Mouse (Mus musculus): ENCODE data around the gene P2rx6. TPM values are rescaled to one million over a fixed set of nuclear protein-coding genes. Genes with fewer than 3 reads are reported as not detected.
"Not testable (repeated sequence)": the region's sequence is repeated elsewhere in the genome, so short reads cannot be mapped to it uniquely, and the experiment has no call there.

P2rx6 gene
- polyA plus RNA-seq, 1 experiment from 2014 or later, result 0.75 TPM

DNA sequence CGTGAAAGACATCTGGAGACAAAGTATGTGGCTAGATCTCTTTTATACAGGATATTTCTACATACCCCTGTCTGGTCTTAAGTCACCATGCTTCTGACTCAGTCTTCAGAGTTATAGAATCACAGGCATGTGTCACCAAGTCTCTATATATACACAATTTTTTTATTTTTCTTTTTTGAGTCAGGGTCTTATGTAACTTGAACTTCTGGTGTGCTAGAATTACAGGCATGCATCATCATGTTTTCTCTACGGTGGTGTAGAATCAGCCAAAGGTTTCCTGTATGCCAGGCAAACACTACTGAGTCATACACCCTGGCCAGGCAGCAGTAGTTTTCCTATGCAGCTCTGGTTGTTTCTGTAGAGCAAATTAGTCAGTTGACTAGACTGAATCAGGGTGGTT, 19.1 kb upstream of the P2rx6 start:
- no peak overlapping the region for H3K4me3 ChIP-seq
- H3K9me3 ChIP-seq, result no peaks in the 10 kb centered on the region
- no peak overlapping the region for H3K4me2 ChIP-seq (replicated peaks)
- no peaks in the 10 kb centered on the region for H3K36me3 ChIP-seq
- ATAC-seq (ENCODE audit: low FRiP score, low read depth), result no peak
- no peak overlapping the region for H3K27ac ChIP-seq
- no peak overlapping the region for H3K9ac ChIP-seq
- no peaks in the 10 kb centered on the region for H3K27me3 ChIP-seq (replicated peaks)
- no peaks in the 10 kb centered on the region for H3K4me1 ChIP-seq
- WGBS, result 84% methylated on average over 2 of the region's 2 CpGs

DNA sequence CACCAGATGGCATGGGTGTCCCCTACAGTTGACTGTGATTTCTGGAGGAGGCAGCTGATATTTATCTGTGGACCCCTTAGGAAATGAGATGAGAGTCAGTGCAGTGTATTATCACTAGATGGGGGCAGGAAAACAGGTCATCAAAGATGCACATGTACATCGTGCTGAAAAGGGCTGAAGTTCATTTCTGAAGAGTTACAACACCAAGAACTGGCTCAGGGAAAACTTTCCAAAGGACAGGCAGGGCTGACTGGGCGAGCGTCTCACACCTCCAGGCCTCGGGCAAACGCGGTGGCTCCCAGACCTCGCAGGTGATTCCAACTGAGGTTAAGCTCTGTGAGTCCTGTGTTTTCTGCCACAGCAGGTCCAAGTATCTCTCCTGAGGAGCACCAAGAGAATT, 8.8 kb upstream of the P2rx6 start:
- H3K9ac ChIP-seq, result no peak overlapping the region
- H3K4me3 ChIP-seq, result no peak overlapping the region
- H3K27ac ChIP-seq, result no peak overlapping the region
- H3K9me3 ChIP-seq, result no peaks in the 10 kb centered on the region
- 83% methylated on average over 7 of the region's 7 CpGs for WGBS
- no peaks in the 10 kb centered on the region for H3K27me3 ChIP-seq (replicated peaks)
- ATAC-seq (ENCODE audit: low FRiP score, low read depth), result no peak
- H3K4me1 ChIP-seq, result peaks cover 16% of the 10 kb centered on the region
- no peaks in the 10 kb centered on the region for H3K36me3 ChIP-seq
- no peak overlapping the region for H3K4me2 ChIP-seq (replicated peaks)

DNA sequence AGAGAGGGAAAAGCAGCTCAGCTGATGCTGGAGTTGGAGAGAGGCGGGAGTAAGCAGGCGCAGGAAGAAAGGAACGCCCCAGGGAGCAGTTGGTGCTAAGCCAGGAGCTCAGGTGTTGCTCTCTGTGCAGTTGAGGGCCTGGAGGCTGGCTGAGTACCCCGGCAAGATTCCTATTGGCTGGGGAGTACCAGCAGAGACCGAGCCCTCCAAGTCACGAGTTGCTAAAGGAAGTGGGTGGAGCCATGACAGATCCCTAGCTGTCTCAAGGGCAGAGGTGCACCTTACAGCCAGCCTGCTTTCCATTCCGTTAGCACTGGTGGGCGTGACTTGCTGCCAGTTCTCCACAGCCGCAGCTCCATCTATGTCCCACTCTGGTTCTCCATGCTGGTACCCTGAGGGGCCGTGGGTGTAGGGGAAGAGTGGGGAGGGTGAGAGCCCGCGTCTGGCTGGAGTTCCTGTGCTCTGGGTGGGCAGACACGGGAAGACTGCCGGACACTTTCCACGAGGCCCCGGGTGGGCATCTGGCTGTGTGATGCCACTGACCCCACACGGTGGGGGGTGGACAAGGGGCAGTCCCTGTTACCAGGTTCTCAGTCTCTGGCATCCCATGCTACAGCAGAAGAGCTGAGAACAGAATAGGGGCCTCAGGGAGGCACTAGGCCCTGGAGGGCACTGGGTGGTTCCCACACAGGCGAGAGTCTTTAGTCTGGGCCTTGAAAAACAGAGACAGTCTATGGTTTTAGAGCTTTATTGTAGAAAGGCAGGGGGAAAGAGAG, 7.6 kb upstream of the P2rx6 start:
- Histone ChIP-seq H3K36me3 (no peaks in the 10 kb centered on the region), H3K9ac (peak overlapping the region; percentile 10; the same call in 1 of the 2 replicates), H3K9me3 (no peaks in the 10 kb centered on the region), H3K27ac (no peak overlapping the region; the same call in 1 of the 2 replicates), H3K4me2 (replicated peaks) (peak overlapping the region; percentile 52), H3K4me3 (no peak overlapping the region), H3K4me1 (peaks cover 28% of the 10 kb centered on the region), H3K27me3 (replicated peaks) (peaks cover 4% of the 10 kb centered on the region; the same call in 1 of the 2 replicates)
- 5% methylated on average over 18 of the region's 18 CpGs for WGBS
- peak; percentile 73 for ATAC-seq (ENCODE audit: low FRiP score, low read depth)

DNA sequence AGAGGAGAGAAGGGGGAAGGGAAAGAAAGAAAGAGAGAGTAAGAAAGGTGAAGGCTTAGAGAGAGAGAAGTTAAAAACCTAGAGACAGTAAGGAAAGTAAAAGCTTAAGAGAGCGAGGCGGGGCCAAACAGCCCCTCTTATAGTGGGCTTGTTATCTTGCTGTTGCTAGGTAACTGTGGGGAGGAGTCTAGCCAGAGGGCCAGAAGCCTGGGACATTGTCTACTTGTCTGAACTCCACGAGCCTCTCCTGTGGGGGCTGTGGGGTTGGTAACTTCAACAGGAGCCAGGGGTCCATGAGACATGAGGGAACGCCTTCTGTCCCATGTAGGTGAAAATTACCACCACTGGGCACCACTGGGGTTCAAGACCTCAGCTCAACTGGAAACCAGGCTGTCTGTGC, 7.0 kb upstream of the P2rx6 start:
- Histone ChIP-seq H3K4me2 (replicated peaks) (peak overlapping the region; percentile 52), H3K4me1 (peaks cover 29% of the 10 kb centered on the region)
- 8% methylated on average over 4 of the region's 4 CpGs for WGBS
- not testable (repeated sequence) for H3K9me3 ChIP-seq; H3K27ac ChIP-seq; H3K36me3 ChIP-seq; H3K27me3 ChIP-seq (replicated peaks); H3K9ac ChIP-seq; H3K4me3 ChIP-seq
- peak; percentile 37; the same call in 1 of the 2 replicates for ATAC-seq (ENCODE audit: low FRiP score, low read depth)

DNA sequence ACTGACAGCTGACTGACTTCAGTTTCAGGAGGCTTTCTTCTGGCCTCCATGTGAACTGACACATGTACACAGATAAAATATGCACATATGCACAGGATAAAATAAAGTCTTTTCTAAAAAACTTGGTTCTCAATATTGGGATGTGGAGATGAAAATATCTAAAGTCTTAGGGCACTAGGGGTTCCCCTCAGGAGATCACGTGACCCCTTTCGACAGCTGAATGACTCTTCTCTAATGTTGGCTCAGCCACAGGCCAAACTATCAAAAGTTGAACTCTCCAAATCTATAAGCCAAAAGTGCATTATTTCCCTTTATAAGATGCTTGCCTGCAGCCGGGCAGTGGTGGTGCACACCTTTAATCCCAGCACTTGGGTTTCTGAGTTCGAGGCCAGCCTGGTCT, 5.5 kb upstream of the P2rx6 start:
- Histone ChIP-seq H3K4me1 (peaks cover 37% of the 10 kb centered on the region), H3K9ac (no peak overlapping the region), H3K4me2 (replicated peaks) (no peak overlapping the region), H3K9me3 (no peaks in the 10 kb centered on the region), H3K36me3 (no peaks in the 10 kb centered on the region), H3K27ac (no peak overlapping the region), H3K27me3 (replicated peaks) (peaks cover 13% of the 10 kb centered on the region), H3K4me3 (no peak overlapping the region)
- ATAC-seq (ENCODE audit: low FRiP score, low read depth), result no peak
- WGBS, result 84% methylated on average over 4 of the region's 4 CpGs

DNA sequence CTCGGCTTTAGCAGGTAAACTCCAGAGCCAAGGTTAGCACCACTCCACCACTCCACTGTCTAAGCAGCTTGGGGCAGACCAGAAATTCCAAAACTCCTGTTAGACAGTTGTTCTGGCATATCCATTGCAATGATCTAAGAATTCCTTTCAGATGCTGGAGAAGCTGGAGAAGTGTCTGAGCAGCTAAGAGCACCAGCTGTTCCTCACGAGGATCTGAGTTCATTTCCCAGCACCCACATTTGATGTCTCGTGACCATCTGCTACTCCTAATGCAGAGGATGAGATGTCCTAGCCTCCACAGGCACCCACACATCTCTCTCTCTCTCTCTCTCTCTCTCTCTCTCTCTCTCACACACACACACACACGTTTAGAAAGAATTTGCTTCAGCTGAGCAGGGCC, 4.8 kb upstream of the P2rx6 start:
- H3K9me3 ChIP-seq, result no peaks in the 10 kb centered on the region
- no peak overlapping the region for H3K4me3 ChIP-seq
- 63% methylated on average over 4 of the region's 4 CpGs for WGBS
- no peaks in the 10 kb centered on the region for H3K36me3 ChIP-seq
- no peak for ATAC-seq (ENCODE audit: low FRiP score, low read depth)
- no peak overlapping the region for H3K4me2 ChIP-seq (replicated peaks)
- peaks cover 44% of the 10 kb centered on the region for H3K4me1 ChIP-seq
- H3K27me3 ChIP-seq (replicated peaks), result peaks cover 15% of the 10 kb centered on the region
- H3K27ac ChIP-seq, result no peak overlapping the region
- no peak overlapping the region for H3K9ac ChIP-seq

DNA sequence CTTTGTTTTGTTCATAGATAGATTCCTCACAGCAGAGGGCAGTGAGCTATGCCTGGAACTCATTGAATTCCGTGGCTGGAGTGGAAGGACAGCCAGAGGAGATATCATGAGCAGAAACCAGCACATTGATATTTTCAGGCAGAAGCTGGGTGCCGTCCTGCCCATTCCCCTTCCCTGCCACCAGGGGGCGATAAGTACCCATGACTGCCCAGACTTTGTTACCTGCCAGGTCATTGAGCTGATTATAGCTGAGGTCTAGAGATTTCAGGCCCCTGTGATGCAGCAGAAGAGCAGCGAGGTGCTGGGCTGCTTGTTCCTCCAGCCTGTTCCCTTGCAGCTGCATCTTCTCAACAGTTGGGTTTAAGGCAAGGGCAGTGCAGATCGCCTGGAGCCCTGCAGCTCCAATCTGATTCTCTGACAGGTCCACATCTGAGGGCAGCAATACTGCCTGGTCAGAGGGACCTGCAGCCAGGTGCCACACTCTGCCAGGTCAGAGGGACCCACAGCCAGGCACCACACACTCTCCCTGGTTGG, 3.7 kb upstream of the P2rx6 start:
- WGBS, result 2% methylated on average over 5 of the region's 5 CpGs
- Histone ChIP-seq H3K36me3 (no peaks in the 10 kb centered on the region), H3K27me3 (replicated peaks) (peaks cover 25% of the 10 kb centered on the region), H3K27ac (no peak overlapping the region), H3K9ac (no peak overlapping the region), H3K9me3 (no peaks in the 10 kb centered on the region), H3K4me1 (peaks cover 47% of the 10 kb centered on the region), H3K4me2 (replicated peaks) (peak overlapping the region; percentile 35), H3K4me3 (no peak overlapping the region)
- no peak for ATAC-seq (ENCODE audit: low FRiP score, low read depth)

DNA sequence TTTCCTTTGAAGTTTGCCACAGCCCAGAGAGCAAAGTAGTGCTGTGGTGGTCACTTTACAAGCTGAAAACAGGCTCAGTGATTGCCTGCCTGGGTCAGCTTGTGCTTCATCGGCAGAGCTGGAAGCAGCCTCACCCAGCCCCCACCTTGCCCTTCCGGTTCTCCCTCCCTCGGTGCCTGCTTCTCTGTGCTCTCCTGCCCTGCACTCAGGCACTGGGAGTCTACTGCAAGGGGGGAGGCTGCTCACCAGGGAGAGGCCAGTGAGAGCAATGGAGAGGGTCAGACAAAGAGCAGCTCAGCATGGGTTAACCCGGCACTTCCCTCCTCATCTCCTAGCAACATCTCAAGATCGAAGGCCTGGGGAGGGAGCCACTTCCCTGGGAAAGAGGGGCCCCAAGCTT, 2.9 kb upstream of the P2rx6 start:
- peaks cover 25% of the 10 kb centered on the region for H3K27me3 ChIP-seq (replicated peaks)
- H3K4me1 ChIP-seq, result peaks cover 45% of the 10 kb centered on the region
- under 1% methylated on average over 5 of the region's 5 CpGs for WGBS
- no peaks in the 10 kb centered on the region for H3K36me3 ChIP-seq
- no peaks in the 10 kb centered on the region for H3K9me3 ChIP-seq
- no peak overlapping the region for H3K4me3 ChIP-seq
- H3K9ac ChIP-seq, result 0 out of 2 replicates have a peak overlapping the region, but pooled peaks have one; percentile 5
- H3K27ac ChIP-seq, result no peak overlapping the region
- peak; percentile 45; the same call in 1 of the 2 replicates for ATAC-seq (ENCODE audit: low FRiP score, low read depth)
- peak overlapping the region; percentile 35 for H3K4me2 ChIP-seq (replicated peaks)

DNA sequence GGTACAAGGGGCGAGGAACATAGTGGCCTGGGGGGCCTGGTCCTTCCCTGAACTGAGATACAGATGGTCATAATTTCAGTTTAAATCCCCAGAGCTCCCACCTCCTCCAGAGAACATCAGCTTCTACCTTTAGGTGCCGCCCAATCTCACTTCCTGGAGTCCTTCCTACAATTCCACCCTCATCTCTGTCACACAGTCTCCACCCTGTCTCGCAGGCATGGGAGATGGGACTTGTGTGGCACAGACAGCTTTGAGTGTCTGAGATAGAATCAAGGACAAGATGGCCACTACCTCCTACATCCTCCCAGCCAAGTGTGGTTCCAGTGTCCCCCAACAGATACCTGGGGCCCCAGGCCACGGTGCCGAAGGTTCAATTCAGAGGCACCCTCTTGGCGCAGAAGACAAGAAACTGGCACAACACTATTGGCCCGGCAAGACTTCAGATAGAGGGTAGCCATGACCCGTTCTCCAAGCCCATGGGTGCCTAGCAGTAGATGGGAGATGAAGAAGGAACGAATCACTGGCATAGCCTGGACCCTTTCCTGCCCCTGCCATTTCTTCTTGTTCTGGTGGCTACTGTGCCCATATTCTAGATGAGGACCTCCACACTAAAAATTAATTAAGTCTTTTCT, 2.2 kb upstream of the P2rx6 start:
- Histone ChIP-seq H3K27ac (no peak overlapping the region), H3K4me2 (replicated peaks) (peak overlapping the region; percentile 35), H3K4me3 (no peak overlapping the region), H3K27me3 (replicated peaks) (peaks cover 25% of the 10 kb centered on the region), H3K9ac (no peak overlapping the region), H3K36me3 (no peaks in the 10 kb centered on the region), H3K9me3 (no peaks in the 10 kb centered on the region), H3K4me1 (peaks cover 38% of the 10 kb centered on the region)
- 70% methylated on average over 9 of the region's 9 CpGs for WGBS
- no peak for ATAC-seq (ENCODE audit: low FRiP score, low read depth)

DNA sequence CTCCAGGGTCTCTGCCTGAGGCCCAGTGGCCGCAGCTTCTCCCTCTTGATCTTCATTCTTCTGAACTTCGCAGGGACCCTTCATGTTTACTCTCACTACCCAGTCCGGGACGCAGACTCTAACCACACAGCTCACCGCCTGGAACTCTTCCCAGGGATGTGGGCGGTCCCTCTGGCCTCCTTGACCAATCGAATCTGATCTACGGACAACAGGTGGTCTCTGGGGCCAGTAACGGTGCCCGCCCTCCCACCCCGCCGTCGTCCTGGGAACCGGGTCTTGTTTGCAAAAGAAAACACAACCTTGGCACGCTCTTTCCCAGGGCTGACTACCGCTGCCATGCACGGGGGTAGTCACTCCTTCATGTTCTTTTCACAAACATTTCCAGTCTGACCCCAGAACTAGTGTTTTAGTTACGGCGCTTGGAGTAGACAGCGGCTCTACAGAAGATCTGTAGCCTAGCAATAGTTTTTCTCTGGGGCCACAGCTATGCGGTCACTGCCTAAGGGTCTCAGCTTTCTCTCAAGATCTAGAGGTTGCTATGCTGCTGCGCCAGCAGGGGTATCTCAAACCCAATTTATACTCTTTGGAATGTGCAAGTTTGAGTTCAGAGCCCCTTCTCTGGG, 446 bp upstream of the P2rx6 start, which contains the start of gene Lrrc74b:
Lrrc74b (minus strand) TSS at position 120 of the 623 bp plus-strand sequence.
- Histone ChIP-seq H3K36me3 (no peaks in the 10 kb centered on the region), H3K27ac (no peak within 1 kb of the TSS), H3K9me3 (no peaks in the 10 kb centered on the region), H3K4me2 (replicated peaks) (peak within 1 kb of the TSS; percentile 57), H3K27me3 (replicated peaks) (peaks cover 25% of the 10 kb centered on the region), H3K4me1 (peaks cover 31% of the 10 kb centered on the region), H3K4me3 (peak within 1 kb of the TSS; percentile 21), H3K9ac (no peak within 1 kb of the TSS)
- ATAC-seq (ENCODE audit: low FRiP score, low read depth), result peak; percentile 65
- 1% methylated on average over 22 of the region's 22 CpGs for WGBS

DNA sequence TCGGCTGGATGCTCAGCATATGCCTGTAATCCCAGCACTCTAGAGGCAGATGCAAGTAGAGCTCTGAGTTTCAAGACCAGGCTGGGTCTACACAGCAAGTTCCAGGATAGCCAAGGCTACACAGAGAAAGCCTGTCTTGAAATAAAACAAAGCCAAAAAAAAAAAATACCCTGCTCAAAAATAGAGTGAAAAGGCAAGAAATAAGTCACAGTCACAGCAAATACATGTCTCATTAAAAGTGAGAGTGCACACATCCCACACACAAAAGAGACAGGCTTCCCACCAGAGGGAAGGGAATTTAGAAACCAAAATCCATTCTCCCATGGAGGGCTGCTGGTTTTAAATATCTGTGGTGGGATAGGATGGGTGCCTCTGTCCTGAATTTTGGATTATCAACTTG, 1.9 kb downstream of the P2rx6 start:
- 39% methylated on average over 1 of the region's 1 CpGs for WGBS
- Histone ChIP-seq H3K4me1 (peaks cover 24% of the 10 kb centered on the region), H3K36me3 (no peaks in the 10 kb centered on the region), H3K4me3 (no peak overlapping the region), H3K27me3 (replicated peaks) (peaks cover 21% of the 10 kb centered on the region), H3K9me3 (no peaks in the 10 kb centered on the region), H3K4me2 (replicated peaks) (no peak overlapping the region), H3K27ac (no peak overlapping the region), H3K9ac (no peak overlapping the region)
- no peak for ATAC-seq (ENCODE audit: low FRiP score, low read depth)

DNA sequence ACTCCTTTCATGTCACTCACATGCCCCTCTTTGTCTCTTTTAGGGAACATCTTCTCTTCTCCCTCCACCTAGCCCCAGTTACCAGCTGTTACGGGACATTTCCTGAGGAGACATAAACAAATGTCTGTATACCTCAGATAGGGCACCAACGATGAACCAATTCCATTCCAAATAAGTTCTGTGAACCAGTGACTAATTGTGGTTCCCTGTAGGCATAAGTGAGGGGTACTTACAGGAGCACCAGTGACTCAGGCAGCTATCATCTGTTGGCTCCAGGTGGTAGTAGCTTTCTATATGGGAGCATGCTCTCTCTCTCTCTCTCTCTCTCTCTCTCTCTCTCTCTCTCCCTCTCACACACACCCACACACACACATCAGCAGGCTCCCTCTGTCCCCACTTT, 2.5 kb downstream of the P2rx6 start:
- no peak overlapping the region for H3K27ac ChIP-seq
- no peaks in the 10 kb centered on the region for H3K36me3 ChIP-seq
- no peaks in the 10 kb centered on the region for H3K9me3 ChIP-seq
- ATAC-seq (ENCODE audit: low FRiP score, low read depth), result no peak
- H3K27me3 ChIP-seq (replicated peaks), result peaks cover 21% of the 10 kb centered on the region
- H3K4me1 ChIP-seq, result peaks cover 18% of the 10 kb centered on the region
- no peak overlapping the region for H3K9ac ChIP-seq
- no peak overlapping the region for H3K4me2 ChIP-seq (replicated peaks)
- WGBS, result 81% methylated on average over 2 of the region's 2 CpGs
- no peak overlapping the region for H3K4me3 ChIP-seq
